Mouse (Mus musculus) CH12.LX (cell line): ENCODE measurements around the gene Dcst2. TPM values are rescaled to one million over a fixed set of nuclear protein-coding genes. Genes with fewer than 3 reads are reported as not detected.

ENCODE experiments used
- DNase-seq: peaks from one replicate; pipeline ENCODE4 v3.0.0-alpha.2; 2013; ENCODE audit errors: extremely low read depth
- H3K27ac ChIP-seq: 2 replicates; pipeline ENCODE4 v1.5.1; 2012; ENCODE audit warnings: low read depth, mild to moderate bottlenecking, control low read depth, moderate library complexity; ENCODE audit not compliant: insufficient read depth
- H3K27me3 ChIP-seq: replicated peaks from 2 replicates; pipeline ENCODE3; 2012; ENCODE audit warnings: inconsistent platforms
- H3K36me3 ChIP-seq, 2 experiments: replicated peaks in 1 of 2; 2 replicates each; pipeline versions ENCODE3 to v1.6.1; 2012; ENCODE audit warnings: inconsistent platforms in 1 of 2, low read length in 1 of 2, mild to moderate bottlenecking in 1 of 2, mixed read lengths in 1 of 2, moderate library complexity in 1 of 2; ENCODE audit not compliant: control insufficient read depth in 1 of 2, insufficient read depth in 1 of 2
- H3K4me1 ChIP-seq, 2 experiments: 2 replicates each; pipeline ENCODE4 v1.6.1; 2012; ENCODE audit warnings: inconsistent platforms in 1 of 2, moderate library complexity in 1 of 2; ENCODE audit not compliant: insufficient read depth in 2 of 2, control insufficient read depth in 1 of 2
- H3K4me2 ChIP-seq: 2 replicates; pipeline ENCODE4 v1.6.1; 2012; ENCODE audit warnings: low read depth, mild to moderate bottlenecking, control low read depth; ENCODE audit not compliant: poor library complexity, insufficient read depth, severe bottlenecking
- H3K4me3 ChIP-seq, 3 experiments: fragments of 150-350 bp in 1 of 3; sonication (generic) in 1 of 3; replicated peaks in 1 of 3; 2 replicates each; pipeline versions ENCODE3 to v1.5.1; 2011 to 2012; ENCODE audit warnings: low read depth in 2 of 3, low read length in 2 of 3, mild to moderate bottlenecking in 2 of 3, moderate library complexity in 2 of 3, control low read depth in 1 of 3, improper control_type of control experiment in 1 of 3, inconsistent platforms in 1 of 3, mixed read lengths in 1 of 3; ENCODE audit not compliant: poor library complexity in 1 of 3
- H3K79me2 ChIP-seq: replicated peaks from 2 replicates; pipeline ENCODE4 v1.6.1; 2012; ENCODE audit warnings: mild to moderate bottlenecking, moderate library complexity; ENCODE audit not compliant: control insufficient read depth, poor library complexity, insufficient read depth, severe bottlenecking; ENCODE audit errors: extremely low read depth
- H3K9ac ChIP-seq: 2 replicates; pipeline ENCODE4 v1.6.1; 2012; ENCODE audit warnings: low read depth, mild to moderate bottlenecking, control low read depth, moderate library complexity; ENCODE audit not compliant: insufficient read depth
- H3K9me3 ChIP-seq: replicated peaks from 2 replicates; pipeline ENCODE3; 2012; ENCODE audit warnings: low read length, inconsistent platforms, mixed read lengths
- BHLHE40 ChIP-seq: IDR thresholded peaks from 2 replicates; pipeline ENCODE4 v1.6.1; 2011; ENCODE audit warnings: mild to moderate bottlenecking, low read depth, low read length, improper control_type of control experiment
- CHD1 ChIP-seq: IDR thresholded peaks from 2 replicates; pipeline ENCODE4 v1.6.1; 2012; ENCODE audit warnings: low read depth, low read length, improper control_type of control experiment, inconsistent platforms
- CTCF ChIP-seq, 2 experiments: IDR thresholded peaks in 1 of 2; conservative IDR thresholded peaks in 1 of 2; 2 replicates each; pipeline ENCODE4 v1.5.1; 2011 to 2012; ENCODE audit warnings: low read depth in 2 of 2, low read length in 2 of 2, improper control_type of control experiment in 1 of 2, inconsistent platforms in 1 of 2, mild to moderate bottlenecking in 1 of 2, moderate library complexity in 1 of 2
- E2F4 ChIP-seq: IDR thresholded peaks from 2 replicates; pipeline ENCODE4 v1.6.1; 2011; ENCODE audit warnings: low read depth, low read length, improper control_type of control experiment; ENCODE audit not compliant: insufficient replicate concordance
- ELF1 ChIP-seq: IDR thresholded peaks from 2 replicates; pipeline ENCODE4 v1.6.1; 2014; ENCODE audit warnings: low read depth, mild to moderate bottlenecking, inconsistent platforms, low read length, improper control_type of control experiment
- EP300 ChIP-seq: IDR thresholded peaks from 2 replicates; pipeline ENCODE4 v1.6.1; 2011; ENCODE audit warnings: low read length, improper control_type of control experiment
- ETS1 ChIP-seq: conservative IDR thresholded peaks from 2 replicates; pipeline ENCODE4 v1.6.1; 2012; ENCODE audit warnings: low read depth, mild to moderate bottlenecking, inconsistent platforms, low read length, improper control_type of control experiment, moderate library complexity
- JUN ChIP-seq: IDR thresholded peaks from 2 replicates; pipeline ENCODE4 v1.6.1; 2011; ENCODE audit warnings: low read depth, mild to moderate bottlenecking, low read length, improper control_type of control experiment, moderate library complexity; ENCODE audit not compliant: insufficient read depth
- JUND ChIP-seq: conservative IDR thresholded peaks from 2 replicates; pipeline ENCODE4 v1.6.1; 2011; ENCODE audit warnings: low read depth, low read length, improper control_type of control experiment
- KAT2A ChIP-seq: IDR thresholded peaks from 2 replicates; pipeline ENCODE4 v1.6.1; 2012; ENCODE audit warnings: low read length, improper control_type of control experiment, inconsistent platforms; ENCODE audit not compliant: insufficient replicate concordance
- MAX ChIP-seq: IDR thresholded peaks from 2 replicates; pipeline ENCODE4 v1.6.1; 2011; ENCODE audit warnings: low read length, improper control_type of control experiment
- MAZ ChIP-seq: IDR thresholded peaks from 2 replicates; pipeline ENCODE4 v1.6.1; 2012; ENCODE audit warnings: low read depth, mild to moderate bottlenecking, inconsistent platforms, low read length, improper control_type of control experiment, moderate library complexity
- MEF2A ChIP-seq: IDR thresholded peaks from 2 replicates; pipeline ENCODE4 v1.6.1; 2014; ENCODE audit warnings: low read depth, mild to moderate bottlenecking, inconsistent platforms, low read length, improper control_type of control experiment, borderline replicate concordance
- MXI1 ChIP-seq: IDR thresholded peaks from 2 replicates; pipeline ENCODE4 v1.6.1; 2011; ENCODE audit warnings: mild to moderate bottlenecking, low read depth, low read length, improper control_type of control experiment
- MYC ChIP-seq: IDR thresholded peaks from 2 replicates; pipeline ENCODE4 v1.6.1; 2011; ENCODE audit warnings: low read depth, mild to moderate bottlenecking, improper control_type of control experiment, low read length
- NELFE ChIP-seq: IDR thresholded peaks from 2 replicates; pipeline ENCODE4 v1.6.1; 2011; ENCODE audit warnings: low read depth, low read length, improper control_type of control experiment
- NRF1 ChIP-seq: IDR thresholded peaks from 2 replicates; pipeline ENCODE4 v1.6.1; 2014; ENCODE audit warnings: low read depth, mild to moderate bottlenecking, inconsistent platforms, low read length, improper control_type of control experiment, moderate library complexity
- PAX5 ChIP-seq: IDR thresholded peaks from 2 replicates; pipeline ENCODE4 v1.6.1; 2012; ENCODE audit warnings: low read length, inconsistent platforms, mixed read lengths
- POLR2AphosphoS2 ChIP-seq: IDR thresholded peaks from 2 replicates; pipeline ENCODE4 v1.6.1; 2011; ENCODE audit warnings: low read depth, low read length, improper control_type of control experiment
- RAD21 ChIP-seq: IDR thresholded peaks from 2 replicates; pipeline ENCODE4 v1.6.1; 2011; ENCODE audit warnings: low read depth, mild to moderate bottlenecking, low read length, improper control_type of control experiment, moderate library complexity
- RCOR1 ChIP-seq: conservative IDR thresholded peaks from 2 replicates; pipeline ENCODE4 v1.6.1; 2012; ENCODE audit warnings: low read depth, mild to moderate bottlenecking, inconsistent platforms, low read length, improper control_type of control experiment
- SIN3A ChIP-seq: IDR thresholded peaks from 2 replicates; pipeline ENCODE4 v1.6.1; 2012; ENCODE audit warnings: low read length, improper control_type of control experiment, inconsistent platforms
- TCF12 ChIP-seq: IDR thresholded peaks from 2 replicates; pipeline ENCODE4 v1.6.1; 2014; ENCODE audit warnings: low read depth, mild to moderate bottlenecking, inconsistent platforms, low read length, improper control_type of control experiment
- UBTF ChIP-seq: IDR thresholded peaks from 2 replicates; pipeline ENCODE4 v1.6.1; 2012; ENCODE audit warnings: low read depth, mild to moderate bottlenecking, inconsistent platforms, low read length, improper control_type of control experiment, moderate library complexity
- USF2 ChIP-seq: conservative IDR thresholded peaks from 2 replicates; pipeline ENCODE4 v1.6.1; 2011; ENCODE audit warnings: low read depth, low read length, improper control_type of control experiment
- ZC3H11A ChIP-seq: IDR thresholded peaks from 2 replicates; pipeline ENCODE4 v1.6.1; 2012; ENCODE audit warnings: low read depth, mild to moderate bottlenecking, inconsistent platforms, low read length, improper control_type of control experiment
- ZKSCAN1 ChIP-seq: IDR thresholded peaks from 2 replicates; pipeline ENCODE4 v1.6.1; 2012; ENCODE audit warnings: low read depth, inconsistent platforms, low read length, improper control_type of control experiment, borderline replicate concordance
- ZMIZ1 ChIP-seq: IDR thresholded peaks from 2 replicates; pipeline ENCODE4 v1.6.1; 2012; ENCODE audit warnings: low read depth, mild to moderate bottlenecking, inconsistent platforms, low read length, improper control_type of control experiment
- ZNF384 ChIP-seq: IDR thresholded peaks from 2 replicates; pipeline ENCODE4 v1.6.1; 2012; ENCODE audit warnings: low read depth, low read length, improper control_type of control experiment, inconsistent platforms
- dilution Hi-C: fragments of 300-500 bp; cut with MboI; formaldehyde crosslinking; loops from 2 replicates; pipeline ENCODE4 v1.14.3; 2020; ENCODE audit warnings: low sequenced_read_pairs; ENCODE audit not compliant: extremely low pct_unique_long_range_greater_than_20kb, extremely low pct_ligation_motif_present
- in situ Hi-C: fragments of 300-500 bp; cut with MboI; formaldehyde crosslinking; loops from 3 replicates; pipeline ENCODE4 v1.14.3; 2019; ENCODE audit warnings: low sequenced_read_pairs, low pct_ligation_motif_present, low pct_unique_long_range_greater_than_20kb, mixed read lengths
- polyA plus RNA-seq: library from polyadenylated mRNA; unstranded; fragments of >175 nt; gene quantifications from 2 replicates; pipeline ENCODE4 v1.2.1, GENCODE M21; 2012; ENCODE audit warnings: low read depth; ENCODE audit not compliant: insufficient read length
- total RNA-seq, 2 experiments: library from RNA; depleted of rRNA; stranded (reverse); fragments of 300-350 nt in 1 of 2; fragments of >200 nt in 1 of 2; gene quantifications; 2 replicates each; pipeline ENCODE4 v1.2.3; 2012 to 2014

Gene Dcst2
- total and polyA plus RNA-seq, 3 experiments = 0.10 TPM; not detected in 2

DNA sequence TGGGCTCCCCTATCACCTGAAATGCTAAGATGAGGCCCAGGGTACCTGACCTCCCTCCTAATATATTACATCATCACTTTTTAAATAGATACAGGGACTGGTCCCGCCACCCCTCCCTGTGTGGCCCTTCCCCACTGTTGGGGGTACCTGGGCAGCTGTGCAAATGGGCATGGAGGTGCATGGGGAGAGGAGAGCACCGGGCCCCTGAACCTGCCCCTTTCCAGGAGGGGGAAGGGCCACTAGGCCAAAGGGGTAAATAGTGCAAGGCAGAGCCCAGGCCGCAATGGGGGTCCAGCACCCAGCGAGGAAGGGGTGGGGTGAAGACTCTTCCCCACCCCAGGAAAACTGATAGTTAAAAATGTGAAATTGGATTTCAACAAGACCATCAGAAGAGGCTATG is 16.1 kb downstream of the Dcst2 start:
- no peak for TF ChIP-seq ZNF384
- TF ChIP-seq BHLHE40 = no peak
- TF ChIP-seq E2F4 = no peak
- no peaks in the 10 kb centered on the region for H3K27me3 ChIP-seq
- in situ Hi-C loops (no loop called here), dilution Hi-C loops (no loop called here)
- peak overlapping the region; percentile 65; the same call in 1 of the 2 replicates for H3K4me2 ChIP-seq
- no peaks in the 10 kb centered on the region for H3K9me3 ChIP-seq
- DNase-seq = no peak
- peaks cover 24 to 68% of the 10 kb centered on the region in 2 experiments for H3K4me1 ChIP-seq
- no peak overlapping the region for H3K4me3 ChIP-seq
- peak overlapping the region; percentile 74; the same call in 1 of the 2 replicates for H3K27ac ChIP-seq
- 0 out of 2 replicates have a peak, but pooled peaks cover 5% of the 10 kb centered on the region for H3K79me2 ChIP-seq
- peaks cover 39 to 64% of the 10 kb centered on the region in 2 experiments for H3K36me3 ChIP-seq
- H3K9ac ChIP-seq = no peak overlapping the region

- in situ Hi-C loops (no loop called here), dilution Hi-C loops (no loop called here)
- Histone ChIP-seq H3K79me2 (peaks cover 12% of the 10 kb centered on the region), H3K4me1 (peaks cover 19 to 68% of the 10 kb centered on the region in 2 experiments), H3K4me2 (peak overlapping the region; percentile 65), H3K9me3 (no peaks in the 10 kb centered on the region), H3K27ac (peak overlapping the region; percentile 74), H3K9ac (peak overlapping the region; percentile 32; the same call in 1 of the 2 replicates), H3K36me3 (peaks cover 41 to 71% of the 10 kb centered on the region in 2 experiments), H3K27me3 (no peaks in the 10 kb centered on the region), H3K4me3 (peak overlapping the region in 2 of 3 experiments; percentile 29 to 40)
- peak; percentile 72 for DNase-seq
- TF ChIP-seq JUND (no peak), UBTF (peak; percentile 58; the same call in 1 of the 2 replicates), JUN (no peak), ELF1 (peak; percentile 71), NRF1 (no peak), TCF12 (peak; percentile 40; the same call in 1 of the 2 replicates), MXI1 (no peak; the same call in 1 of the 2 replicates), CTCF (conservative IDR thresholded peaks at IDR 0.05 in 1 of 2, IDR thresholded peaks at IDR 0.05 in 1 of 2; ENCODE audit: low read depth in 2 of 2, low read length in 2 of 2) (peak; percentile 65 to 85; a peak in 3 of 4 replicates), ZKSCAN1 (no peak), USF2 (no peak), BHLHE40 (no peak; the same call in 1 of the 2 replicates), E2F4 (no peak), MAX (0 out of 2 replicates have a peak, but pooled peaks have one; percentile 41), ZMIZ1 (0 out of 2 replicates have a peak, but pooled peaks have one; percentile 38), NELFE (peak; percentile 62; the same call in 1 of the 2 replicates), RAD21 (peak; percentile 68), POLR2AphosphoS2 (no peak), ZNF384 (no peak), PAX5 (no peak), SIN3A (0 out of 2 replicates have a peak, but pooled peaks have one; percentile 33), MYC (no peak), KAT2A (no peak), MAZ (peak; percentile 98), EP300 (peak; percentile 84), ZC3H11A (0 out of 2 replicates have a peak, but pooled peaks have one; percentile 8), ETS1 (peak; percentile 48), CHD1 (no peak), MEF2A (peak; percentile 67), RCOR1 (peak; percentile 72; the same call in 1 of the 2 replicates)
These were observed 16.8 kb downstream of the Dcst2 start for GRCm38 (mm10) chr3:89378394-89379067.
